ENCODE assay signal across 12 mouse cellular contexts in the genomic region with DNA sequence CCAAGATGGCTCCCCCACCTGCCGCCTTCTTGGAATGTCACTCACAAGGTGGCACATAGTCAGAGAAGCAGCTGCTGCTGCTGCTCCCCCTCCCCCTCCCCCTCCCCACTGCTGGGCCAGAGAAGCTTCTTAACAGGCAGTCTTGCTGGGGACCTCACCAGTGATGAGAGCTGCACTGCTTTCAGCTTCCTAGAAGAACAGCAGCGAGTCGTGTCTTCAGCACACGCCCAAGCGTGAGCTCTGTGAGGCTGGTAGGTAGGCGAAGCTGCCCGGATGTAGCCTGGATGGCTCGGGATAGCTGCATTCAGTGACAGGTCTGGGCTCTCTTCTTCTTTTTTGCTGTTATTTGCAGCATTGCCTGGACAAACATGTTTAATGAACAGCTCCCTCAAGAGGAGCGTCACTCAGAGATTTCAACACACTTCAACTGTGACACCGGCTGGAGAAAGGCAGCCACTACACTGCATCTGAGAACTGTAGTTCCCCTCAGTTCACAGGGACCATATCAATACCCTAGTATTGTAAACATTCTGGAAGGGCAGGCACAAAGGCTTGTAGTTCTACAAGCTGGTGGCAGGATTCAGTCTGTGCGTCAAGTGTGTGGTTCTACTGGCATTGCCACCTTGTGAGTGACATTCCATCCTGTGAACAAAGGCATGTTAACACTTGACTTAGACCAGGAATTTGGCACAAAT. TPM values are rescaled to one million over a fixed set of nuclear protein-coding genes. Genes with fewer than 3 reads are reported as not detected.
DNase-seq lines count a peak whose midpoint lies in the region; ATAC-seq and TF ChIP-seq lines count a peak whose summit lies in the region.
"Had no signal": no experiment of that assay in that cellular context is flagged by ENCODE, and none has a peak within 500 bp of the region (broad histone marks: within the 10 kb centered on the region; RNA-seq: fewer than 3 reads in every experiment).

No protein-coding gene starts in this region.

- peak overlapping the region; percentile 31; the same call in 1 of the 2 replicates for H3K27ac ChIP-seq in heart, embryonic 12.5 days (ENCODE audit: poor library complexity, severe bottlenecking)
- peak overlapping the region; percentile 86 for H3K27ac ChIP-seq in lung, embryonic 14.5 days (ENCODE audit: low read depth)
- no peak overlapping the region for H3K27ac ChIP-seq in liver, postnatal 0 days (ENCODE audit: low read depth)
- peak overlapping the region; percentile 36 for H3K27ac ChIP-seq in stomach, embryonic 15.5 days
- H3K27ac ChIP-seq: hindbrain, embryonic 15.5 days; neural tube, embryonic 12.5 days had no signal

- 0 out of 2 replicates have a peak, but pooled peaks have one; percentile 14 for TF ChIP-seq CTCF in lung, embryonic 14.5 days (IDR thresholded peaks at IDR 0.05; ENCODE audit: low read depth)
- TF ChIP-seq CTCF in liver, postnatal 0 days (IDR thresholded peaks at IDR 0.05; ENCODE audit: low read depth): peak; percentile 50

- no peak overlapping the region for H3K9ac ChIP-seq in heart, embryonic 12.5 days
- no peak overlapping the region for H3K9ac ChIP-seq in lung, embryonic 14.5 days
- no peak overlapping the region for H3K9ac ChIP-seq in liver, postnatal 0 days (replicated peaks)
- H3K9ac ChIP-seq in stomach, embryonic 15.5 days: no peak overlapping the region
- H3K9ac ChIP-seq: hindbrain, embryonic 15.5 days; neural tube, embryonic 12.5 days had no signal

- H3K27me3 ChIP-seq in heart, embryonic 12.5 days (replicated peaks): no peaks in the 10 kb centered on the region
- no peaks in the 10 kb centered on the region for H3K27me3 ChIP-seq in lung, embryonic 14.5 days (ENCODE audit: insufficient read depth, low read length)
- no peaks in the 10 kb centered on the region for H3K27me3 ChIP-seq in liver, postnatal 0 days (ENCODE audit: insufficient read depth, low read length)
- no peaks in the 10 kb centered on the region for H3K27me3 ChIP-seq in stomach, embryonic 15.5 days (replicated peaks)
- H3K27me3 ChIP-seq: hindbrain, embryonic 15.5 days; neural tube, embryonic 12.5 days had no signal

- no peaks in the 10 kb centered on the region for H3K9me3 ChIP-seq in heart, embryonic 12.5 days (replicated peaks)
- H3K9me3 ChIP-seq in lung, embryonic 14.5 days (ENCODE audit: low read depth, low read length): no peaks in the 10 kb centered on the region
- H3K9me3 ChIP-seq in liver, postnatal 0 days (ENCODE audit: low read length): no peaks in the 10 kb centered on the region
- H3K9me3 ChIP-seq in stomach, embryonic 15.5 days: no peaks in the 10 kb centered on the region
- H3K9me3 ChIP-seq: hindbrain, embryonic 15.5 days; neural tube, embryonic 12.5 days had no signal

- H3K4me1 ChIP-seq in heart, embryonic 12.5 days (replicated peaks): peaks cover 21% of the 10 kb centered on the region
- H3K4me1 ChIP-seq in lung, embryonic 14.5 days (ENCODE audit: insufficient read depth): no peaks in the 10 kb centered on the region
- H3K4me1 ChIP-seq in liver, postnatal 0 days (ENCODE audit: insufficient read depth): no peaks in the 10 kb centered on the region
- no peaks in the 10 kb centered on the region for H3K4me1 ChIP-seq in stomach, embryonic 15.5 days
- H3K4me1 ChIP-seq: hindbrain, embryonic 15.5 days; neural tube, embryonic 12.5 days had no signal

- whole genome bisulfite sequencing in heart, embryonic 12.5 days: 54% methylated on average over 11 of the region's 11 CpGs
- 59% methylated on average over 11 of the region's 11 CpGs for WGBS in lung, embryonic 14.5 days
- 72% methylated on average over 11 of the region's 11 CpGs for WGBS in liver, postnatal 0 days (ENCODE audit: insufficient replicate concordance)
- WGBS in stomach, embryonic 15.5 days: 78% methylated on average over 11 of the region's 11 CpGs

- no peak overlapping the region for H3K4me3 ChIP-seq in heart, embryonic 12.5 days
- no peak overlapping the region for H3K4me3 ChIP-seq in lung, embryonic 14.5 days (ENCODE audit: low read depth, low read length)
- H3K4me3 ChIP-seq in liver, postnatal 0 days (ENCODE audit: low read depth, low read length): no peak overlapping the region
- H3K4me3 ChIP-seq in stomach, embryonic 15.5 days (replicated peaks): no peak overlapping the region
- H3K4me3 ChIP-seq: erythroblast, embryonic 14.5 days; hindbrain, embryonic 15.5 days; neural tube, embryonic 12.5 days had no signal

- ATAC-seq in heart, embryonic 12.5 days (ENCODE audit: insufficient number of reproducible peaks, low FRiP score): 0 out of 2 replicates have a peak, but pooled peaks have one; percentile 36
- peak; percentile 90 for ATAC-seq in lung, embryonic 14.5 days (ENCODE audit: insufficient read depth)
- ATAC-seq in liver, postnatal 0 days: peak; percentile 67; the same call in 1 of the 2 replicates
- peak; percentile 68 for ATAC-seq in stomach, embryonic 15.5 days (ENCODE audit: insufficient read depth, low FRiP score, low read depth)

- peak overlapping the region; percentile 48 for H3K4me2 ChIP-seq in heart, embryonic 12.5 days
- peak overlapping the region; percentile 37; the same call in 1 of the 2 replicates for H3K4me2 ChIP-seq in lung, embryonic 14.5 days
- no peak overlapping the region for H3K4me2 ChIP-seq in liver, postnatal 0 days (ENCODE audit: low read depth, low read length)
- no peak overlapping the region for H3K4me2 ChIP-seq in stomach, embryonic 15.5 days
- H3K4me2 ChIP-seq: hindbrain, embryonic 15.5 days; neural tube, embryonic 12.5 days had no signal

- no peak for DNase-seq in heart, adult 11 months
- peak; percentile 72 for DNase-seq in lung, embryonic 14.5 days
- no peak for DNase-seq in lung, postnatal 14 days
- no peak for DNase-seq in liver, postnatal 0 days
- DNase-seq in embryo, embryonic 10.5 days (ENCODE audit: low spot score): no peak
- DNase-seq in adrenal gland, adult 8-10 months: no peak
- DNase-seq: cerebellum, postnatal 14 days had no signal

- TF ChIP-seq EP300 in liver, postnatal 0 days (IDR thresholded peaks at IDR 0.05; ENCODE audit: low read depth): no peak

- no peaks in the 10 kb centered on the region for H3K36me3 ChIP-seq in heart, embryonic 12.5 days
- H3K36me3 ChIP-seq in lung, embryonic 14.5 days (ENCODE audit: insufficient read depth): no peaks in the 10 kb centered on the region
- no peaks in the 10 kb centered on the region for H3K36me3 ChIP-seq in liver, postnatal 0 days (replicated peaks; ENCODE audit: insufficient read depth, low read length)
- no peaks in the 10 kb centered on the region for H3K36me3 ChIP-seq in stomach, embryonic 15.5 days
- H3K36me3 ChIP-seq: hindbrain, embryonic 15.5 days; neural tube, embryonic 12.5 days had no signal

RNA-seq across cellular contexts. Expression of a gene that starts 38.5 kb away (rescaled TPM):
- polyA plus RNA-seq in heart, embryonic 12.5 days (2016; fragmentation: Nextera tagmentation; extraction: Ambion mirVana): 65.8 and 70.4 TPM in 2 replicates
- 39.6 and 40.4 TPM in 2 replicates for polyA plus RNA-seq in lung, embryonic 14.5 days (2014; fragmentation: Nextera tagmentation; extraction: Ambion mirVana)
- polyA plus RNA-seq in liver, postnatal 0 days (2015; fragmentation: Nextera tagmentation; extraction: Ambion mirVana): 18.4 and 18.5 TPM in 2 replicates
- 37.3 and 38.7 TPM in 2 replicates for polyA plus RNA-seq in stomach, embryonic 15.5 days (2015; fragmentation: Nextera tagmentation; extraction: Ambion mirVana)
- total RNA-seq in adrenal gland, adult 8-10 months (2022): 10 to 100 TPM; 49.1 to 60.0 (median 53.9) TPM

Comparison
In these comparisons a context has a peak if more than half of its experiments do, and no peak if none do; other contexts are left out.
1. ATAC-seq: peak in every context shown above with its lines; median percentile 90 in lung, embryonic 14.5 days; 68 in stomach, embryonic 15.5 days; 67 in liver, postnatal 0 days; 36 in heart, embryonic 12.5 days.
2. H3K4me2 ChIP-seq: peak in heart, embryonic 12.5 days (single experiment) and lung, embryonic 14.5 days (single experiment); none in liver, postnatal 0 days (single experiment) and stomach, embryonic 15.5 days (single experiment).